Comparison of ENCODE assay signal across 8 mouse cellular contexts in the genomic region with DNA sequence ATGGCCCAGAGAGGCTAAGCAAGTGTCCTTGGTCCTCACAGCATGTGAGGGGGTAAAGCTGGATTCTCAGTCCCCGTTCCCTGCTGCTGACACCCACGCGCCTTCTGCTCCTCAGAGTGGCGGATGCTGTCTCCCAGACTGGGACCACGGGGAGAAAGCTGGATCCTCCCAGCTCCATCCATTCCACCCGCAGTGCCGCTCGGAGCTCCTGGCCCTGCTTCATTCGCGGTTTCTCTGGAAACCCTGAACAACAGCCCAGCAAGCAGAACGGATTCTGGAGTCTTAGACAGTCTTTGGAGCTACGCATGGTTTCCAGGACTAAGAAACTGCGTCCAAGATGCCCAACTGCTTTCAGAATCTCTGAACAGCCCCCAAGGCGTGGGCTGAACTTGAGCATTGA.
DNase-seq lines count a peak whose midpoint lies in the region; ATAC-seq lines count a peak whose summit lies in the region.

No protein-coding gene starts in this region.

- ATAC-seq in hindbrain, embryonic 13.5 days (ENCODE audit: low FRiP score) = no peak

- no peak overlapping the region for H3K4me2 ChIP-seq in hindbrain, embryonic 13.5 days

- peaks cover 77% of the 10 kb centered on the region for H3K4me1 ChIP-seq in hindbrain, embryonic 13.5 days (replicated peaks)
- H3K4me1 ChIP-seq in limb, embryonic 10.5 days = peaks cover 77% of the 10 kb centered on the region

- H3K9me3 ChIP-seq in hindbrain, embryonic 13.5 days = no peaks in the 10 kb centered on the region
- no peaks in the 10 kb centered on the region for H3K9me3 ChIP-seq in limb, embryonic 10.5 days (replicated peaks)

- H3K4me3 ChIP-seq in hindbrain, embryonic 13.5 days = no peak overlapping the region
- no peak overlapping the region for H3K4me3 ChIP-seq in limb, embryonic 10.5 days

- H3K9ac ChIP-seq in hindbrain, embryonic 13.5 days = peak overlapping the region; percentile 35; the same call in 1 of the 2 replicates

- H3K27ac ChIP-seq in hindbrain, embryonic 13.5 days = peak overlapping the region; percentile 83
- H3K27ac ChIP-seq in limb, embryonic 10.5 days = 0 out of 2 replicates have a peak overlapping the region, but pooled peaks have one; percentile 37

- peak; percentile 32 for DNase-seq in cerebellum, adult 8-10 months
- no peak for DNase-seq in cerebellum, postnatal 4 days (ENCODE audit: low spot score in 2 of 2)
- peak; percentile 50 to 60 for DNase-seq in cerebellum, postnatal 25 days
- no peak for DNase-seq in limb, embryonic 10.5 days (ENCODE audit: low spot score)
- DNase-seq in embryo, embryonic 10 days (ENCODE audit: low spot score) = no peak
- no peak for DNase-seq in testis, postnatal 14 days (ENCODE audit: low spot score)
- no peak for DNase-seq in adrenal gland, adult 8-10 months

- 46% methylated on average over 14 of the region's 14 CpGs for WGBS in hindbrain, embryonic 13.5 days
- WGBS in limb, embryonic 10.5 days = 77% methylated on average over 14 of the region's 14 CpGs

- H3K36me3 ChIP-seq in hindbrain, embryonic 13.5 days = no peaks in the 10 kb centered on the region
- 0 out of 2 replicates have a peak, but pooled peaks cover 4% of the 10 kb centered on the region for H3K36me3 ChIP-seq in limb, embryonic 10.5 days

- no peaks in the 10 kb centered on the region for H3K27me3 ChIP-seq in hindbrain, embryonic 13.5 days
- H3K27me3 ChIP-seq in limb, embryonic 10.5 days (ENCODE audit: low read depth, poor library complexity, severe bottlenecking) = 0 out of 2 replicates have a peak, but pooled peaks cover 4% of the 10 kb centered on the region

Comparison
In these comparisons a context has a peak if more than half of its experiments do, and no peak if none do; other contexts are left out.
1. DNase-seq: peak in cerebellum, adult 8-10 months (single experiment) and cerebellum, postnatal 25 days (2 of 2); none in cerebellum, postnatal 4 days (0 of 2), limb, embryonic 10.5 days (single experiment), embryo, embryonic 10 days (single experiment), testis, postnatal 14 days (single experiment) and adrenal gland, adult 8-10 months (single experiment).